Mouse (Mus musculus): ENCODE data around the gene Gnaq.

DNA sequence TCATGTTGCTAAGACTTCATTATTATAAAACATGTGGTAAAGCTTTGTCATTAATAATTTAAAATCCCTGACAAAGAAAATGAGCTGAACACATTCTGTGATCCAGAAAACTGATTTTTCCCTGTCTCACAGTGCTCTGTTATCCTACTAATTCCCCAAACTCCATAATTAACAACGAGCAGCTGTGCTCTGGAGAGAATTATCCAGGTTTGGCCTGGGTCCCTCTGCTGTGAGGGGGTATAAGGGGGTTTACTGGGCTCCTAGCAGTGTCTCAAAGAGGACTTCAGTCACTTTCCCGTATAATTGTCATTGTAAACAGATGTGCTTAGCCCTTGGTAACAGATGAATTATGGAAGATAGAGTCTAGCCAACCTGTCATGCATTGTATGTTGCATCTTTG is 105.9 kb downstream of the Gnaq start:
- no peak for TF ChIP-seq CTCF (IDR thresholded peaks at IDR 0.05; ENCODE audit: borderline replicate concordance, control insufficient read depth, extremely low read depth, insufficient read depth, low read length, poor library complexity)
- no peak for TF ChIP-seq POLR2A (IDR thresholded peaks at IDR 0.05; ENCODE audit: control insufficient read depth, extremely low read depth, insufficient read depth, low read length, poor library complexity)

Data from thymus, adult 2 months (tissue).